20 mouse cellular contexts compared by ENCODE assay signal in genomic region chr8:123781256-123781655, GRCm38 (mm10). TPM values are rescaled to one million over a fixed set of nuclear protein-coding genes. Genes with fewer than 3 reads are reported as not detected.
DNase-seq lines count a peak whose midpoint lies in the region; ATAC-seq and TF ChIP-seq lines count a peak whose summit lies in the region.
"Had no signal": no experiment of that assay in that cellular context is flagged by ENCODE, and none has a peak within 500 bp of the region (broad histone marks: within the 10 kb centered on the region; RNA-seq: fewer than 3 reads in every experiment).

No protein-coding gene starts in this region.

- H3K36me3 ChIP-seq in kidney, embryonic 15.5 days: no peaks in the 10 kb centered on the region
- H3K36me3 ChIP-seq in stomach, postnatal 0 days (ENCODE audit: control insufficient read depth, insufficient read depth, low read length): no peaks in the 10 kb centered on the region
- H3K36me3 ChIP-seq: forebrain, embryonic 15.5 days; heart, embryonic 12.5 days; hindbrain, embryonic 12.5 days had no signal

- no peak overlapping the region for H3K4me3 ChIP-seq in kidney, embryonic 15.5 days (replicated peaks)
- no peak overlapping the region for H3K4me3 ChIP-seq in stomach, postnatal 0 days (ENCODE audit: low read depth, low read length)
- H3K4me3 ChIP-seq: forebrain, embryonic 15.5 days; heart, embryonic 12.5 days; hindbrain, embryonic 12.5 days had no signal

- H3K9me3 ChIP-seq in kidney, embryonic 15.5 days (replicated peaks): no peaks in the 10 kb centered on the region
- no peaks in the 10 kb centered on the region for H3K9me3 ChIP-seq in stomach, postnatal 0 days (ENCODE audit: control insufficient read depth, low read length)
- H3K9me3 ChIP-seq: forebrain, embryonic 15.5 days; heart, embryonic 12.5 days; hindbrain, embryonic 12.5 days had no signal

- no peak for TF ChIP-seq EP300 in stomach, postnatal 0 days (optimal IDR thresholded peaks at IDR 0.05)

- peak; percentile 28; the same call in 1 of the 2 replicates for ATAC-seq in kidney, embryonic 15.5 days (replicated peaks; ENCODE audit: low FRiP score)
- peak; percentile 75 for ATAC-seq in stomach, postnatal 0 days (ENCODE audit: low FRiP score, low TSS enrichment)
- ATAC-seq: forebrain, embryonic 15.5 days had no signal

- H3K9ac ChIP-seq in kidney, embryonic 15.5 days: no peak overlapping the region
- H3K9ac ChIP-seq in stomach, postnatal 0 days (ENCODE audit: low read length): no peak overlapping the region
- H3K9ac ChIP-seq: forebrain, embryonic 15.5 days; heart, embryonic 12.5 days; hindbrain, embryonic 12.5 days had no signal

- DNase-seq in embryo, embryonic 10 days (ENCODE audit: low spot score): peak; percentile 42
- DNase-seq in embryo, embryonic 11 days: no peak
- no peak for DNase-seq in kidney, postnatal 10 days
- DNase-seq in retina, postnatal 1 day: peak; percentile 32
- no peak for DNase-seq in retina, embryonic 14.5 days (ENCODE audit: low spot score)
- peak; percentile 55 for DNase-seq in stomach, postnatal 0 days (ENCODE audit: low spot score)
- DNase-seq in urinary bladder, postnatal 14 days (ENCODE audit: low spot score): no peak
- DNase-seq: adrenal gland, postnatal 36 days; cerebellum, adult 9-10 months; gastrocnemius, postnatal 10 days; heart, adult 11 months; heart, postnatal 10 days; lung, postnatal 10 days; thymus, adult 18-20 months; thymus, postnatal 36 days had no signal

- H3K4me2 ChIP-seq in kidney, embryonic 15.5 days: 0 out of 2 replicates have a peak overlapping the region, but pooled peaks have one; percentile 23
- H3K4me2 ChIP-seq in stomach, postnatal 0 days (replicated peaks; ENCODE audit: low read depth): no peak overlapping the region
- H3K4me2 ChIP-seq: forebrain, embryonic 15.5 days; heart, embryonic 12.5 days; hindbrain, embryonic 12.5 days; midbrain, embryonic 11.5 days had no signal

- WGBS in kidney, embryonic 15.5 days: 20% methylated on average over 8 of the region's 8 CpGs
- WGBS in stomach, postnatal 0 days: 16% methylated on average over 8 of the region's 8 CpGs

- H3K27ac ChIP-seq in kidney, embryonic 15.5 days: no peak overlapping the region
- no peak overlapping the region for H3K27ac ChIP-seq in stomach, postnatal 0 days (replicated peaks)
- H3K27ac ChIP-seq: forebrain, embryonic 15.5 days; hindbrain, embryonic 12.5 days had no signal

- H3K4me1 ChIP-seq in kidney, embryonic 15.5 days: peaks cover 21% of the 10 kb centered on the region
- H3K4me1 ChIP-seq in stomach, postnatal 0 days (replicated peaks; ENCODE audit: control insufficient read depth, insufficient read depth): no peaks in the 10 kb centered on the region; the same call in 1 of the 2 replicates

- no peak for TF ChIP-seq CTCF in stomach, postnatal 0 days (IDR thresholded peaks at IDR 0.05; ENCODE audit: low read depth)

- H3K27me3 ChIP-seq in kidney, embryonic 15.5 days: peaks cover 16% of the 10 kb centered on the region
- no peaks in the 10 kb centered on the region for H3K27me3 ChIP-seq in stomach, postnatal 0 days (ENCODE audit: control insufficient read depth, insufficient read depth, low read length)
- H3K27me3 ChIP-seq: forebrain, embryonic 15.5 days; hindbrain, embryonic 12.5 days had no signal

RNA-seq across cellular contexts. Expression of gene Rab4a, which starts 24.5 kb away (rescaled TPM):
- 39.6 and 44.9 TPM in 2 replicates for polyA plus RNA-seq in kidney, embryonic 15.5 days (2015; fragmentation: Nextera tagmentation; extraction: Ambion mirVana)
- polyA plus RNA-seq in stomach, postnatal 0 days (2015; fragmentation: Nextera tagmentation; extraction: Ambion mirVana): 25.8 and 27.0 TPM in 2 replicates

Comparison
In these comparisons a context has a peak if more than half of its experiments do, and no peak if none do; other contexts are left out.
1. DNase-seq: peak in embryo, embryonic 10 days (single experiment), retina, postnatal 1 day (single experiment) and stomach, postnatal 0 days (single experiment); none in embryo, embryonic 11 days (single experiment), kidney, postnatal 10 days (single experiment), retina, embryonic 14.5 days (single experiment) and urinary bladder, postnatal 14 days (single experiment).